Comparison of ENCODE assay signal across 19 mouse cellular contexts in the genomic region with DNA sequence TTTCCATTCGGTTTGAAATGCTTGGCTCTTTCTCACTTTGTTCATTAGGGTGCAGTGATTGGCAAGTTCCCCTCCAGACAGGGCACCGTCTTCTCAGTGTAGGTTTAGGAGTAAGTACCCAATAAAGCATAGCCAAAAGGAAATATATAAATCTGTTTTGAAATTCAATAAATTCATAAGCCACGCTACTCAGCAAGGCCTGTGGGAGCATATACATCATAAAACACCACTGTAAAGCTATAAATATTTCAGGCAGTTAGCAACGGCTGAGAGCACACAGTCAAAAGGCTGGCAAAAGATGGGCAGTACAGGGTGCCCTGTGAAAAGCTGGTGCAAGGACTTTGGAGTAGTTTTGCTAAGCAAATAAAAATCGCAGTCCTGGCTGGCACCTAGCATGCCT.
DNase-seq lines count a peak whose midpoint lies in the region; ATAC-seq and TF ChIP-seq lines count a peak whose summit lies in the region.
"Had no signal": no experiment of that assay in that cellular context is flagged by ENCODE, and none has a peak within 500 bp of the region (broad histone marks: within the 10 kb centered on the region; RNA-seq: fewer than 3 reads in every experiment).

No protein-coding gene starts in this region.

- H3K4me2 ChIP-seq in kidney, embryonic 16.5 days (replicated peaks; ENCODE audit: low read depth, low read length): no peak overlapping the region
- no peak overlapping the region for H3K4me2 ChIP-seq in neural tube, embryonic 12.5 days (replicated peaks)
- H3K4me2 ChIP-seq in neural tube, embryonic 14.5 days (ENCODE audit: low read depth, low read length): no peak overlapping the region
- H3K4me2 ChIP-seq: forebrain, embryonic 15.5 days; heart, embryonic 13.5 days; hindbrain, embryonic 12.5 days had no signal

- H3K9ac ChIP-seq in kidney, embryonic 16.5 days (replicated peaks; ENCODE audit: low read length): no peak overlapping the region
- no peak overlapping the region for H3K9ac ChIP-seq in neural tube, embryonic 12.5 days
- H3K9ac ChIP-seq in neural tube, embryonic 14.5 days (replicated peaks; ENCODE audit: low read depth, low read length): no peak overlapping the region
- H3K9ac ChIP-seq: forebrain, embryonic 15.5 days; heart, embryonic 13.5 days; hindbrain, embryonic 12.5 days had no signal

- no peak overlapping the region for H3K4me3 ChIP-seq in kidney, embryonic 16.5 days (ENCODE audit: low read length)
- H3K4me3 ChIP-seq in neural tube, embryonic 12.5 days: no peak overlapping the region
- no peak overlapping the region for H3K4me3 ChIP-seq in neural tube, embryonic 14.5 days (ENCODE audit: low read depth, low read length)
- H3K4me3 ChIP-seq in thymus, adult 2 months (ENCODE audit: control insufficient read depth, insufficient read depth, low read length): no peak overlapping the region
- H3K4me3 ChIP-seq: forebrain, embryonic 15.5 days; heart, embryonic 13.5 days; hindbrain, embryonic 12.5 days had no signal

- 38% methylated on average over 5 of the region's 5 CpGs for WGBS in kidney, embryonic 16.5 days
- WGBS in neural tube, embryonic 12.5 days: 63% methylated on average over 5 of the region's 5 CpGs
- 61% methylated on average over 5 of the region's 5 CpGs for WGBS in neural tube, embryonic 14.5 days
- 86% methylated on average over 5 of the region's 5 CpGs for WGBS in thymus, adult 2 months

- no peak overlapping the region for H3K27ac ChIP-seq in kidney, embryonic 16.5 days (ENCODE audit: low read length)
- no peak overlapping the region for H3K27ac ChIP-seq in neural tube, embryonic 12.5 days
- H3K27ac ChIP-seq in neural tube, embryonic 14.5 days (ENCODE audit: low read depth, low read length): no peak overlapping the region
- no peak overlapping the region for H3K27ac ChIP-seq in thymus, adult 2 months (ENCODE audit: control insufficient read depth, insufficient read depth, low read length)
- H3K27ac ChIP-seq: forebrain, embryonic 15.5 days; heart, embryonic 13.5 days; hindbrain, embryonic 12.5 days had no signal

- H3K4me1 ChIP-seq in kidney, embryonic 16.5 days (ENCODE audit: insufficient read depth, low read length): no peaks in the 10 kb centered on the region
- no peaks in the 10 kb centered on the region for H3K4me1 ChIP-seq in neural tube, embryonic 12.5 days
- H3K4me1 ChIP-seq in neural tube, embryonic 14.5 days (ENCODE audit: control insufficient read depth, insufficient read depth, low read length): no peaks in the 10 kb centered on the region
- H3K4me1 ChIP-seq in thymus, adult 2 months (replicated peaks; ENCODE audit: control insufficient read depth, insufficient read depth, low read length): no peaks in the 10 kb centered on the region
- H3K4me1 ChIP-seq: forebrain, embryonic 15.5 days; heart, embryonic 13.5 days; hindbrain, embryonic 12.5 days had no signal

- DNase-seq in kidney, postnatal 4 days: no peak
- no peak for DNase-seq in neural tube, embryonic 10.5 days (ENCODE audit: extremely low spot score, low spot score)
- no peak for DNase-seq in thymus, adult 2 months
- DNase-seq in heart, postnatal 4 days: no peak
- DNase-seq: adrenal gland, postnatal 14 days; cerebellum, adult 2 months; cerebellum, postnatal 10 days; gastrocnemius, postnatal 36 days; heart, adult 11 months; heart, postnatal 36 days had no signal

- TF ChIP-seq POLR2A in thymus, adult 2 months (IDR thresholded peaks at IDR 0.05; ENCODE audit: control insufficient read depth, extremely low read depth, insufficient read depth, low read length, poor library complexity): no peak

- no peak for TF ChIP-seq CTCF in thymus, adult 2 months (IDR thresholded peaks at IDR 0.05; ENCODE audit: borderline replicate concordance, control insufficient read depth, extremely low read depth, insufficient read depth, low read length, poor library complexity)

- ATAC-seq in kidney, embryonic 16.5 days (ENCODE audit: low FRiP score, low TSS enrichment): 0 out of 2 replicates have a peak, but pooled peaks have one; percentile 49
- peak; percentile 41; the same call in 1 of the 2 replicates for ATAC-seq in neural tube, embryonic 12.5 days (ENCODE audit: low FRiP score, low read depth)
- ATAC-seq in neural tube, embryonic 14.5 days (ENCODE audit: low read depth): peak; percentile 76; the same call in 1 of the 2 replicates
- ATAC-seq: activated CD4-positive, CD25-positive, alpha-beta regulatory T cell, adult 4 months; forebrain, embryonic 15.5 days; Patski had no signal

- H3K9me3 ChIP-seq in kidney, embryonic 16.5 days (ENCODE audit: low read length): no peaks in the 10 kb centered on the region
- H3K9me3 ChIP-seq in neural tube, embryonic 12.5 days: no peaks in the 10 kb centered on the region
- H3K9me3 ChIP-seq in neural tube, embryonic 14.5 days (ENCODE audit: control insufficient read depth, low read length): no peaks in the 10 kb centered on the region
- H3K9me3 ChIP-seq: forebrain, embryonic 15.5 days; heart, embryonic 13.5 days; hindbrain, embryonic 12.5 days had no signal

- H3K36me3 ChIP-seq in kidney, embryonic 16.5 days (ENCODE audit: insufficient read depth, low read length): no peaks in the 10 kb centered on the region
- no peaks in the 10 kb centered on the region for H3K36me3 ChIP-seq in neural tube, embryonic 12.5 days
- no peaks in the 10 kb centered on the region for H3K36me3 ChIP-seq in neural tube, embryonic 14.5 days (ENCODE audit: control insufficient read depth, insufficient read depth, low read length)
- no peaks in the 10 kb centered on the region for H3K36me3 ChIP-seq in thymus, adult 2 months (ENCODE audit: control insufficient read depth, insufficient read depth, low read length)
- H3K36me3 ChIP-seq: forebrain, embryonic 15.5 days; heart, embryonic 13.5 days; hindbrain, embryonic 12.5 days had no signal

- no peaks in the 10 kb centered on the region for H3K27me3 ChIP-seq in kidney, embryonic 16.5 days (ENCODE audit: insufficient read depth, low read length)
- H3K27me3 ChIP-seq in neural tube, embryonic 12.5 days (replicated peaks): no peaks in the 10 kb centered on the region
- no peaks in the 10 kb centered on the region for H3K27me3 ChIP-seq in neural tube, embryonic 14.5 days (ENCODE audit: control insufficient read depth, insufficient read depth, low read length)
- no peaks in the 10 kb centered on the region for H3K27me3 ChIP-seq in thymus, adult 2 months (ENCODE audit: control insufficient read depth, insufficient read depth, low read length)
- H3K27me3 ChIP-seq: CH12.LX; forebrain, embryonic 15.5 days; heart, embryonic 13.5 days; hindbrain, embryonic 12.5 days; Patski had no signal
